Mouse (Mus musculus) left cerebral cortex, adult 2 months (tissue): ENCODE data around the gene Sox13. TPM values are rescaled to one million over a fixed set of nuclear protein-coding genes. Genes with fewer than 3 reads are reported as not detected.

Source experiments
- DNase-seq, 2 experiments: peaks; one replicate each; pipeline ENCODE4 v3.0.0; 2021 to 2022; ENCODE audit warnings: low spot score in 2 of 2, mixed read lengths in 1 of 2; ENCODE audit errors: extremely low spot score in 1 of 2
- H3K27ac ChIP-seq: fragments of 200-600 bp; 2 replicates; pipeline ENCODE4 v1.8.1; 2022
- H3K4me3 ChIP-seq: fragments of 200-600 bp; 2 replicates; pipeline ENCODE4 v1.8.1; 2022
- CTCF ChIP-seq: fragments of 200-600 bp; IDR thresholded peaks from 2 replicates; pipeline ENCODE4 v1.8.1; 2022; ENCODE audit warnings: antibody characterized with exemption, mild to moderate bottlenecking, moderate library complexity
- intact Hi-C: fragments of 180-260 bp; cut with DNase I; formaldehyde crosslinking; loops from one replicate; pipeline ENCODE4 v1.15.1; 2025
- total RNA-seq, 2 experiments: library from RNA; stranded (reverse); gene quantifications; 2 replicates each; pipeline ENCODE4 v1.2.3; 2021

Sox13 gene
- total RNA-seq, 2 experiments from 2014 or later = 8.9 to 9.3 TPM

DNA sequence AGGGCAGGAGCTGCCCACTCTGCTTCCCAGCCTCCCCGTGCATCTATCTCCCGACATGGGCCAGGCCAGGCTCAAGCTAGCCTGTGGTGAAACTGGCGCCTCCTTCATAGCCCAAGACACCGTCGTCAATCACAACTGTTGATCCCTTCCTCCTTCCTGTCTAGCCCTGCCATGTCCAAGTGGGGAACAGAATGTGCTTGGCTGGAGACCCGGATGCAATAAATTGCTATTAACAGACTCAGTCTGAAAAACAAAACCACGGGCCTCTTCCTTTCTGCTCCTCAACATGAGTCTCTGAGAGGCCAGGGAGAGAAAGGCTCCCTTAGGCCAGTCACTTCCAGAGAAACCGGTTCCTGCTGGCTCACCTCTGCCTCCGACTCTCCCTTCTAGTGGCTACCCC lies 11.2 kb downstream of the Sox13 start:
- no peak overlapping the region for H3K27ac ChIP-seq
- DNase-seq = no peak
- H3K4me3 ChIP-seq = no peak overlapping the region
- intact Hi-C loops = no loop called here
- no peak for TF ChIP-seq CTCF

DNA sequence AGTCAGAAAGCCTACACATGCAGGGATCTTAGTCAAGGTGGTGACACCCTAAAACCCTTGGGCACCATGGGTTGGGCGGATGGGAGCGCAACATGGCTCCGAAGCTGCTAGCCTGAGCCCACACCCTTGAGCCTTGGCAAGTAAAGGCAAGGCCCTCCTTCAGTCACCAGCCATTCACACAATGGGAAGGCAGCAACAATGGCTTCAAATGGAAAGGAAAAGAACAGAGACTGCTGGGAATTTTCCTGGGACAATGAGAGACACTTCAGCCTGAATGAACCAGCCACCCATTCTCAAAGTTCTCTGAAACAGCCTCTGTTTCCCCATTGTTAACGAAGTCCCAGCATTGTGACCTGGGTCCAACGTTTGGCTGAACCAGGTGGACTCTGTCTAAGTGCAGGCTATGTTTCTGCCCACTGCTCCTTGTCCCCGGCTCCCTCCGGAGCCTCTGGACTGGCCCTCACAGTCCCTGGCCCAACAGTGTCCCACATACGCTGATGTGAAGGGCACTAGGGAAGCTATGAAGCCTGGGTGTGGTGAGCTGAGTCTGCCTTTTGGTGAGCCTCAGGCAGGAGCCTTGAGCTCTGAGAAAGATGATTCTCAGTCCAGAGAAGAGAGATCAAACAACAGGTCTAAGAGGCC lies 12.6 kb downstream of the Sox13 start:
- no peak for TF ChIP-seq CTCF
- intact Hi-C loops = no loop called here
- no peak for DNase-seq
- H3K4me3 ChIP-seq = no peak overlapping the region
- no peak overlapping the region; the same call in 1 of the 2 replicates for H3K27ac ChIP-seq

DNA sequence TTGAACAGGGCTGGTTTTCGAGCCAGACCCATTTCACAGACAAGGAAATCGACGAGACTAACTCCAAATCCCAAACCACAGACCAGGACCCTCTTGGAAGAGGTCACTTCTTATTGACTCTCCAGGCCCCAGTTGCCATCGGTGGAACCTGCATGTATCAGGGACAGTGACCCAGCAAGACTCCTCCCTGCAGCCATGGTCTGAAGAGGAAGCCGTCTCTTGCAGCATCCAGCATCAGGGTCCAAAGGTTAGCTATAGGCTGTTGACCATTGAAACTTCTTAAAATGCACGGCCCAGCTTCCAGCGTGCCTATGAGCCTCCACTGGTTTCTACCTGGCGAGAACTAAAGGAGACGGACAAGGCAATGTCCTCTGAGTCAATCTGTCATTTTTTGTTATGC lies 14.4 kb downstream of the Sox13 start:
- H3K27ac ChIP-seq = no peak overlapping the region
- no peak for TF ChIP-seq CTCF
- intact Hi-C loops = no loop called here
- DNase-seq = no peak
- H3K4me3 ChIP-seq = no peak overlapping the region

DNA sequence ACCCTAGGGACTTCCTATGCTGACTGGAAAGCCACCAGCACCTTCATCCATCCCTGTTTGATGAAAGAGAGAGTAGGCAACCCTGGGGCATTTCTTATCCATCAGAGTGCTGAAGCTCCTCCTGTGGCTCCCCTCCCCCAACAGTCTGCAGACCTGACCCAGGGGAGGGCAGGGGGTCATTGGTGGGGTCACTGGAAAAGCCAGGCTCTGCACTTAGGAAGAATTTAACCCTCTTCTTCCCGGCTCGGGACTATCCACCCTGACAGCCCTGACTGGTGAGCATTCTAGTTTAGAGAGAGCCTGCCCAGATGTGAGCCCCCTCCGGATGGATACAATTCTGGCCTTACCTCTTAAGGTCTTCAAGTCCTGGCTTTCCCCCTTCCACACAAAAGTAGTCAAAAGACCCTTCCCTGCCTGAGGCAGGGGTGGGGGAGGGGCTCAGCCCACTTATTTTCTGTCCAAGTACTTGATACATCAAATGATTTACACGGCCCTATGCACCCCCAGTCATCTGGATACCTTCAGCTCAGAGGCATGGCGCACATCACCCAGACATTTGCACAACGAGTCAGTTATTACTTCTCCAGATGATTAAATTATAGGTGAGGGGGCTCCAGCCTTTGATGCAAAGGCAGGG lies 15.2 kb downstream of the Sox13 start:
- DNase-seq = no peak
- Histone ChIP-seq H3K27ac (no peak overlapping the region), H3K4me3 (no peak overlapping the region)
- intact Hi-C loops = no loop called here
- TF ChIP-seq CTCF = no peak

DNA sequence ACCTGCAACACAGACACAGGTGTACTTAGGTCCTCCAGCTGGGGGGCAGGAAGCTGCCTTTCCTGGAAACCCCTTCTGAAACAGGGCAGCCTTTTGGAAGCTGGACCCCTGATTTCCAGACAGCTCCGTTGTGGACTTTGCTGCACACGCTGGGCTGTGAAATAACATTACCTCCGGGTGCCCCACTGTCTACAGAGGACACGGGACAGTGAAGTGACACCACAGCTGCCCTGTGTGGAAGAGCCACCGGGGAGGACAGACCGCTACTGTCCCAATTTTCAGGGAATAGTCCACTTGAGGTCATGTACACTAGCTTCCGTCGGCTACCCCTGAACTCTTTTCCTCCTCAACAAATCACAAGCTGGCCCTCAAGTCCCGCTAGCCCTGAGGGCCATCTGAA lies 15.9 kb downstream of the Sox13 start:
- H3K27ac ChIP-seq = no peak overlapping the region
- TF ChIP-seq CTCF = no peak
- no peak for DNase-seq
- intact Hi-C loops = no loop called here
- no peak overlapping the region for H3K4me3 ChIP-seq

DNA sequence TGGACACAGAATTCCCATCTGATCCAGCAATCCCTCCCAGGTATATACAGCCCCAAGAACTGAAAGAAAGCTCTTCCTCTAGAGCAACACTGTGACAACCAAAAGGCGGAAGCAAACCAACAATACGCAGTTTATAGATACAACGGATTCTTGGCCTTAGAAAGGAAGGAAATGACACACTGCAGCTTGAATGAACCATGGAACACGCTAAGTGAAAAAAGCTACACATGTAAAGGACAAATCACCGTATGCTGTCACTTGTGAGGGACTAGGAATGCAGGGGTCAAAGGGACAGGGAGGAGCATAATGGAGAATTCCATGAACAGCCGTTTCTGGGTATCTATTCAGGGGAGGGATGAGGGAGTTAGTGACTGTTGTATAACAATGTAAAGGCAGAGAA lies 16.7 kb downstream of the Sox13 start:
- intact Hi-C loops = no loop called here
- no peak for TF ChIP-seq CTCF
- no peak for DNase-seq
- H3K4me3 ChIP-seq = no peak overlapping the region
- H3K27ac ChIP-seq = no peak overlapping the region

DNA sequence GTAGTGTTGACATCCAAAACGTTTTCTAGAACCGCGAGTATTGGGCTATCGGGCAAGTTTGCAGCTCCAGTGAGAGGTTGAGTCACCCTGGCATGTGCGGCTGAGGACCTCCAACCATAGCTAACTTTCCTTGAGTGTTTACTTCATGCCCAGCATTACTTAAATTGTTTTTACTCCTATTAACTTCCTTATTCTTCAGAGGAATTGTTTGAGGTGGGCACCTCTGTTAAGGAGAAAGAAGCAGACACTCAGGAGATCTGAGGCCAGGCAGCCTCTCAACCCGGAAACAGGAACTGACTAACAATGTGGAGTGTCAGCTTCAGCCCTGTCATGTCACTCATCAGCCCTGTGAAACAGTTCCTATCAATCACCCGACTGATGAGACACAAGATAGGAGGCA lies 17.6 kb downstream of the Sox13 start:
- intact Hi-C loops = no loop called here
- no peak overlapping the region for H3K4me3 ChIP-seq
- H3K27ac ChIP-seq = no peak overlapping the region
- DNase-seq = no peak
- TF ChIP-seq CTCF = no peak

DNA sequence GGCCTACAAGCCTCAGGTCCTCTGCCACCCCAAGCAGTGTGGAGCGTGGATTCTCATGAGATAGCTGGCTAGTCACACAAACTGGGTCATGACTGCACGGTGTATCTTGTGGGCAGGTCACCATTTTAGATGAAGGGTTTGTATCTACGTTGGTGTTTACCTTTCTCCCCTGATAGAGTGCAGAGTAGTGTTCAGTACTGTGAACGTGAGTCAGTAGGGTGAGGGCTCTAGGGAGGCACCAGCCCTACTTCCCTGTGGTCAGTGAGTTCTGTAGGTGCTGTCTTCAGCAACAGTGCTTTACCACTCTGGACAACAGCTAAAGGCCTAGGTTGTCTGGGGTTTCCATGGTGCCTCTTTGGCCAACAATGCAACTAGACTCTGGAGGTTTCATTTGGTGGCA lies 20.2 kb downstream of the Sox13 start:
- H3K4me3 ChIP-seq = no peak overlapping the region
- no peak for DNase-seq
- H3K27ac ChIP-seq = no peak overlapping the region
- intact Hi-C loops = no loop called here
- TF ChIP-seq CTCF = no peak

DNA sequence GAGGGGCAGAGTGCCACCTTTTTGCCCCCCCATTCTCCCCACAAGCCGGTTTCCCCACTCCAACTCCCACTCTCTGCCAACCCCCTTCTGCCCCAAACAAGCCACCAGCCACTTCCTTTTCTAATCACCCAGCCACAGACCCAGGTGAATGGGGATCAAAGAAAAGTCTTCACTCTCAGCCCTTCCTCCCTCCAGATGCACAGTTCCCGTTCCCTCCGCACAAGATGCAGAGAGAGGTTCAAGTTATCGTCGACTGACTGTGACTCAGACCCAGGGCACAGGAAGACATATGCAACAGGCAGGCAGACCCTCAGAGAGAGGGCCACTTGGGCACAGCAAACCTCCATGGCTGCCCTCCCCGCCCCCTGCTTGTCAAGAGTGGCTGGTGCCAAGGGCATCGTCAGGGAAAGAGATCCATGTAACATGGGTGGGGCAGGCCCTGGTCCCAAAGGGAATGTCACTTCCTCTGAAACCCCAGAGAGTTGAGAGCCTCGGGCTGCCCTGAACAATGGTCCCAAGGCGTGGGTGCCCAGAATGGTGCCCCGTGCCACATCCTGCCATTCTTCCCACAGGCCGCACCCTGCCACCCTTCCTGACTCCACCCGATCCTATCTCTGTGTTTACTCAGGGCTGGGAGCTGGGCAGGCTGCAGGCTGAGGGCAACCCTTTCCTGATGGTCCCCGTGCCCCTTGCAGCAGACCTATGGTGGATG lies 24.0 kb downstream of the Sox13 start:
- intact Hi-C loops = no loop called here
- no peak for DNase-seq
- no peak for TF ChIP-seq CTCF
- H3K27ac ChIP-seq = no peak overlapping the region
- H3K4me3 ChIP-seq = no peak overlapping the region

DNA sequence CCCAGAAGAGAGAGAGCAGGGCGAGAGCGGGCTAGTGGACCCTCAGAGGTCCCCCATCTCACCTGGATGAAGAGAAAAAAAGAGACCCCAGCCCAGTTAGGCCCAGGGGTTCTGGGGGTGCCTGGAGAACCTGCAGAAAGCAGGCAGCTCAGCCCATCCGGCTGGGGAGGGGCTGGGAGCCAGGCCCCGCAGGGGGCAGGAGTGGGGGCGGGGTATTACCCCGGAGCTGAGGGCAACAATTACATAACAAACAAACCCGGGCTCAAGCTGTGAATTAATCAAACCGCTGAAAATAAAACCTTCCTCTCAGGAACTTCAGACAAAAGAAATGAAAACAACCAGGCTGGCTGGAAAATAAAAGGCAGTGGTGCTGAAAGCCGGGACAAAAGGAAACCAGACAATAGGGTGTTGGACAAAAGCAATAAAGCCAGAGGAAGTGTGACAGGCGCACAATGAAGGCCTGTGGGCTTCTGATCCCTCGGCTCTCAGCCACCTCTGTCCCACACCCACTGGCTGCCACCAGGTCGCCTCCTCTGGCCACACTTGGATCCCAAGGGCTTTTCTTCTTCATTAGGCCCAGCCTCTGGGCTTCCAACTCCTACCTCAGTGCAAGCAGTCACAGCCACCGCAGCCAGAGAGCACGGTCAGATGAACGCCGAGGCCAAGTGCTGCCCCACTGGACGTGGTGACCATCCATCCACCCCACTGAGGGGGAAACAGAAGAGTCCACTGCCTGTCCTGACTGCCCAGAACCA lies 26.5 kb downstream of the Sox13 start:
- peak; percentile 2 for TF ChIP-seq CTCF
- peak overlapping the region; percentile 44; the same call in 1 of the 2 replicates for H3K27ac ChIP-seq
- DNase-seq = peak in 1 of 2 experiments; percentile 23
- intact Hi-C loops = loop anchor here (1.0 kb wide), 1 partner anchor 51 kb away; no protein-coding TSS in a partner anchor
- H3K4me3 ChIP-seq = no peak overlapping the region

DNA sequence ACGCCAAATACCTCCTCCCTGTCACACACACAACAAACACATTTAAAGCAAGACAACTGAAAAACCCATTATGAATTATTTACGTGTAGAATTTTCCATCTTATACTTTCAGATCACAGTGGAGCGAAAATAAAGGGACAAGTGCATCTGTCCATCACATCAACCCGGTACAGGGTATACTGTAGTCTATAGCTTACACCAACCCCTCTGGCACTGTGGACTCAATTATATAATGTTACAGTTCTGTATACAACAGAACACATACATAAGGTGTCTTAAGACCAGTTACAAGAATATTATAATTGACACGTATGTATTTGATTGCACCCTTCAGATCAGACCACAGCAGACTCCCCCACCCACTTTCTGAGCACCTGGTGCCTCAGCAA lies 27.1 kb downstream of the Sox13 start:
- intact Hi-C loops = loop anchor here (1.0 kb wide), 1 partner anchor 51 kb away; no protein-coding TSS in a partner anchor
- no peak for TF ChIP-seq CTCF
- H3K27ac ChIP-seq = no peak overlapping the region
- no peak overlapping the region for H3K4me3 ChIP-seq
- DNase-seq = no peak

DNA sequence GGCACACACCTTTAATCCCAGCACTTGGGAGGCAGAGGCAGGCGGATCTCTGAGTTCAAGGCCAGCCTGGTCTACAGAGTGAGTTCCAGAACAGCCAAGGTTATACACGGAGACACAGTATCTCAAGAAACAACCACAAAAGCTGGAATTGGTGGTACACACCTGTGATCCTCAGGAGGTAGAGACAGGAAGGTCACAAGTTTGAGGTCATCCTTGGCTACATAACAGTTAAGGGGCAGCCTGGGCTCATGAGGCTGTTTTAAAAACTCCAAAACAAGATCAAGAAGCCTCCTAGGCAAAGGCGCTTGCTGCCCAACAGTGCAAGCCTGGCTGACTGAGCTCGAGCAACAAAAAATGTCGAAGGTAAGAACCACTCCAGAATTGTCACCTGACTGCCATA lies 27.5 kb downstream of the Sox13 start:
- no peak for TF ChIP-seq CTCF
- intact Hi-C loops = loop anchor here (1.0 kb wide), 1 partner anchor 52 kb away; no protein-coding TSS in a partner anchor
- DNase-seq = no peak
- Histone ChIP-seq H3K27ac (no peak overlapping the region), H3K4me3 (no peak overlapping the region)
